Mouse (Mus musculus): ENCODE data around the gene Pax8.
A peak's percentile ranks its signal among the peaks of the same experiment; 100 is the strongest.

Pax8 gene

DNA sequence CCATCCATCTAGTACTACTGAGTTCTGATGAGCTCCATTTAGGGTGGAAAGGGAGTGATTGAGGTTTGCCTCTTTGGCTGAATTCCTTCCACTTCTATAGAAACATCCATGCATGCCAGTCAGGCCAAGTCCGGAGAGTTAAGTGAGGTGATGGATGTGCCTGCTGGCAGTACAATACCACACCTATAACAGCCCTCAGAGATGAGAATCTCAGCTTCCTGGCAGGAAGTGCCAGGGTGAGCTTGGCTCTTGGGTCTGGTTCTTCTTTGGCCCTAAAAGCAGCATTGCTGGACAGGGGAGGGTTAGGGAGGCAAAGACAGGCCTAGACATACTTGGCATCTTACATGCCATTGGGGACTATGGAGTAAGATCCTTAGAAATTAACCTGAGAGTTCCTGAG is 7.0 kb downstream of the Pax8 start:
- DNase-seq (ENCODE audit: extremely low read depth, insufficient read length, low spot score): no peak

DNA sequence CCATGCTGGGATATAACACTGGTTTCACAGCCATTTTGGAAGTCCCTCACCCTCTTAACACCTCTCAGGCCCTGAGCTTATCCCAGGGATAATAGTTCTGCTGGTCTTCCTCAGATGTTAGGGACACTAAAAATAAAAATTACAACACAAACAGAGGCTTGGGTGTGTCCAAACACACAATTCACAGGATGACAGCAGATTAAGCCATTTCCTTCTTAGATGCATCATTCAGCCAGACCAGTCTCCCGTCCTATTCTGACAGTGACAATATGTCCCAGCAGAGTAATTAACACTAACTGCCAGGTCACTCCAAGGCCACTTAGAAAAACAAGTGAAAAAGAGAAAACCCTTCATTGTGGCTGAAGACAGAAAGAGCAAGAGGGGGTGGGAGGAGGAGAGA is 8.2 kb downstream of the Pax8 start:
- DNase-seq (ENCODE audit: extremely low read depth, insufficient read length, low spot score): no peak

GRCm38 (mm10) chr2:24460808-24461127 is 14.6 kb downstream of the Pax8 start:
- DNase-seq (ENCODE audit: extremely low read depth, insufficient read length, low spot score): no peak

- DNase-seq (ENCODE audit: extremely low read depth, insufficient read length, low spot score): no peak
Measured at GRCm38 (mm10) chr2:24460112-24460807, 15.1 kb downstream of the Pax8 start.

- no peak for DNase-seq (ENCODE audit: extremely low read depth, insufficient read length, low spot score)
Measured at GRCm38 (mm10) chr2:24456841-24457240, 18.6 kb downstream of the Pax8 start.

GRCm38 (mm10) chr2:24455057-24455855 is 20.1 kb downstream of the Pax8 start:
- no peak for DNase-seq (ENCODE audit: extremely low read depth, insufficient read length, low spot score)

DNA sequence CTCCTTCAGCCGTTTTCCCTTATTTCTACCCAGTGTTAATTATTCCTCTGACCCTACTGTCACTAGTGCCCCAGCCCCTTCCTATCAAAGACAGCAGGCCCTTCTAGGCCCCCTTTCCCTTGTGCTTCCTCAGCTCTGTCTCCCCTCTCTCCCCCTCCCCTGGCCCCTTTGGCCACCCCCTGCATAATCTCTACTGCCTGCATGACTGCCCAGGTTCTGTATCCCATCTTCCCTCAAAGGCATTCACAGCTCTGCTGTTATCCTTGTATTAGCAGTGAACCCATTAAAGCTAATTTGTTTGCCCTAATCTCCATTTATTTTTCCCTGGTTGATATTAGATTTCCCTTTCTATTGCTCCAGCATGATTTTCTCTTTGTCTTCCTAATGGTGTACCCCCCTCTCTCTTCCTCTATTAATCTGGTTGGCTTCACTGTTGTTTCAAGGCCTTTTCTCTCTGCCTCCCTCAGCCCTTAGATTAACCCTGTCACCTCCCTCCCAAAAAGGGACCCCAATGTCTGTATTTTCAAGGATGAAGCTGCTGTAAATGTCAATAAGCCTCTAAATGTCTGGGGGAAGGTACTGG is 20.9 kb downstream of the Pax8 start:
- DNase-seq (ENCODE audit: extremely low read depth, insufficient read length, low spot score): no peak

GRCm38 (mm10) chr2:24453206-24453605 is 22.2 kb downstream of the Pax8 start:
- peak; percentile 82 for DNase-seq (ENCODE audit: extremely low read depth, insufficient read length, low spot score)

DNA sequence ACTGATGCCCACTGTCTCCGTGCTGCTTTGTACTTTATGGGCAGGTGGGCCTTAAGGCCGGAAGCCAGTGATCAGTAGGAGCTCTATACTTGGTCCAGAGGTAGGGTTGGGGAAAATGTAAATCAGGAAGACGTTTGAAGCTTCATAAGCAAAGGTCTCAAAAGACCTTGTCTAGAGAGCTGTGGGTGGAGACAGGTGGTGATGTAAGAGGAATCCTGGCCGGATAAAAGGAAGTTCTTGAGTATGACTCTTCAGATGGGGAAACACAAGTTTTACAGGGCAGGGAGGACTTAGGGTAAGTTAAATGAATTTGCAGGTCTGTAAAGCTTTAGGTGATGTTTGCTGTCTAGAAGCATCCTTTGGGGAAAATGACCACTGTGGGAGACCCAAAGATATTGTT is 26.3 kb downstream of the Pax8 start:
- no peak for DNase-seq (ENCODE audit: extremely low read depth, insufficient read length, low spot score)

DNA sequence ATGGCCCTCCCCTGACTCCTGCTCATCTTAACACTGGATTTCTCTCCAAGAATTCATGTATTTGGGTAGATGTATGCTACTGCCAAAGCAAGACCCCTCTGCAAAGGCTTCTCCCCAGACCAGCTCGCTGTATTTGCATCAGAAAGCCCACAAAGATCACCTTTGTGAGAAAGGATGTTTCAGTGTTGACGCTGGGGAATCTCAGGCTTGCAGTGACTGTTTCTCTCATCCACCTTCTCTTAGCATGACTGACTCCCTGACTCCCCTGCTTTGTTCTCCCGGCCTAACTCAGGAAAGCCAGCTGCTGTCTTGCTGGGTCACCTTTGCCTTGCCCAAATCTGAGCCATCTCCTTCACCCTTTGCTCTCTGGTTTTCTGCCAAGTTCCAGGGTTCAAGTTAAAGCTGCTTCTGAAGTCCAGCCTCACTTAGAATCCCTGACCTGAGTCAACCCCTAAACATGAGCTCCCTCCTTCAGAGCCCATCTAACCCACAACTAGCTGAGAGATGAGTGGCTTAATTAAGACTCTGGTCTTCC is 32.1 kb downstream of the Pax8 start:
- no peak for DNase-seq (ENCODE audit: extremely low read depth, insufficient read length, low spot score)

DNA sequence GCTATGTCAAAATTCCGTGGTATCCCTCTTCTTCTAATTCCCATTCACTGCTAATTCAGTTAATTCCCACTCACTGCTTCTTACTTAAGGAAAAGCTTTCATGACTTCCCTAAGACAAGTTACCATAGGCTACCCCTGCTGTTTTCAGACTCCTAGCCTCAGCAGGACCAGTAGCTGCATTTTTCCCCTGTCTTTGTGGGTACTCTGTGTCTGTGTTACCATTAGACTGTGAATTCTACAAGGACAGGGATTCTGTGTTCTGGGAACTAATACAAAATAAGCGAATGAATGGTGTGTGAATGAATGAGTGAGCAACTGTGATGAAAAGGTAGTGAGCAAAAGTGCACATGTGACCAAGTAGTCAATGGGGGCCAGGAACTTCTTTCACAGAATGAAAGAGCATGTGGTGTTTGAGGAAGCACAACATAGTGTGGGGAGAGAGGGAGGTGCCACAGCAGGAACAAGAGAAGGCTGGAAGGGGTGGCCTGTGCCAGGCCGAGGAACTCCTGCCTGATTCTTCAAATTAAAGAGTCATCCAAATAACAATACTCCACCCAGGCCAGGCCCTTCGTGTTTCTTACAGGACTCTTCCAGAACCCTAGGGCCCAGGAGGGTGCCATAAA is 33.0 kb downstream of the Pax8 start:
- no peak for DNase-seq (ENCODE audit: extremely low read depth, insufficient read length, low spot score)

GRCm38 (mm10) chr2:24441899-24442298 is 33.5 kb downstream of the Pax8 start:
- DNase-seq (ENCODE audit: extremely low read depth, insufficient read length, low spot score): no peak

DNA sequence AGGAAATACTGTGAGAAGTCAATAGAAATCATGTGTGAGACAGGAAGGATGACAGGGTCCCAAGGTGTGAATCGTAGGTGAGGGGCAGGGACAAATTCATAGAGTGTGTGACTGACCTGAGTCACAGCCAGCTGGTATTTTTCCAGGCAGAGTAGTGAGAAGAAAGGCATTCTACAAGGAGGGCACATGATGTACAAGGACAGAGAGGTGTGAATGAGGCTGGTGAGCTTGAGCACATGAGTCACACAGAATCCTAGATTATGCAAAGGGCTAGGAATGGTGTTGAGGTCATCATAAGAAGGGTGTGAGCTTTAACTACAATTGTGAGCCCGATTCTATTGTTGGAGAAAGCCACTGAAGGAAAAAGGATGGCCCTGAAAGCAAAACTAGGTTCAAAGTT is 35.3 kb downstream of the Pax8 start:
- DNase-seq (ENCODE audit: extremely low read depth, insufficient read length, low spot score): peak; percentile 36

- no peak for DNase-seq (ENCODE audit: extremely low read depth, insufficient read length, low spot score)
Measured at GRCm38 (mm10) chr2:24435699-24436098, 39.7 kb downstream of the Pax8 start.

DNA sequence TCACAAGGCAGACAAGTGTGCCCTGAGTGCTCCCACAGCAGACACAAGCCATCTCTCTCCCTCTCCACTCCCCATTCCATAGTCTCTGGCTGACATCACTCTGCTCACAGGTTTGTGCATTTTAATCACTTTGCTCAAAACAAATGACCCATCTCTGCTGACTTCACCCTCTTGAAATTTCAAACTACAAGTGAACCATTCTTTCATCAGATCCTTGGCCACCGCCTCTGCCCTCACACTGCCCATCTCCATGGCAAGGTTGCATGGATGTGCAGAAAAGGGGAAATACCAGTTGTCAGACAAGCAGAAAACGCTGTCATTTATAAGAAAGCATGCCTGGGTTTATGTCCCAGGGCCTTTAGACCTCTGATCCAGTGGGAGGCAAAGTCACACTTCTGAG is 40.7 kb downstream of the Pax8 start:
- DNase-seq (ENCODE audit: extremely low read depth, insufficient read length, low spot score): no peak

DNA sequence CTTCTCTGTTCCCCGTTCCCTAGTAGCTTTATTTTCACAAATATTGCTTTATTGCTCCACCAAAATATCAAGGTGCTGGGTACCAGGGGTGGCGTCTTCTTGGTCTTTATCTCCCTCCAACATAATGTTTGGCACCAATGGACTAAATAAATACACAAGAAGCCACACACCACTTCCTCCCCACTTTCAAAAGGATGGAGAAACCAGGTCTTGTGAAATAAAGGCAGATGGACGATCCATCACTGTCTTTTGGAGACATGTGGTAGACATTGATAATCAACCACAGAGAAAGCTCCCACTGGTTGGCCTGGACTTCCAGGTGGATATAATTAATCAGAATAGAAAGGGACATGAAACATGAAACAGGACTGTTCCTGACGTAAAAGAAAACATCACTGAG is 45.6 kb downstream of the Pax8 start:
- no peak for DNase-seq (ENCODE audit: extremely low read depth, insufficient read length, low spot score)

DNA sequence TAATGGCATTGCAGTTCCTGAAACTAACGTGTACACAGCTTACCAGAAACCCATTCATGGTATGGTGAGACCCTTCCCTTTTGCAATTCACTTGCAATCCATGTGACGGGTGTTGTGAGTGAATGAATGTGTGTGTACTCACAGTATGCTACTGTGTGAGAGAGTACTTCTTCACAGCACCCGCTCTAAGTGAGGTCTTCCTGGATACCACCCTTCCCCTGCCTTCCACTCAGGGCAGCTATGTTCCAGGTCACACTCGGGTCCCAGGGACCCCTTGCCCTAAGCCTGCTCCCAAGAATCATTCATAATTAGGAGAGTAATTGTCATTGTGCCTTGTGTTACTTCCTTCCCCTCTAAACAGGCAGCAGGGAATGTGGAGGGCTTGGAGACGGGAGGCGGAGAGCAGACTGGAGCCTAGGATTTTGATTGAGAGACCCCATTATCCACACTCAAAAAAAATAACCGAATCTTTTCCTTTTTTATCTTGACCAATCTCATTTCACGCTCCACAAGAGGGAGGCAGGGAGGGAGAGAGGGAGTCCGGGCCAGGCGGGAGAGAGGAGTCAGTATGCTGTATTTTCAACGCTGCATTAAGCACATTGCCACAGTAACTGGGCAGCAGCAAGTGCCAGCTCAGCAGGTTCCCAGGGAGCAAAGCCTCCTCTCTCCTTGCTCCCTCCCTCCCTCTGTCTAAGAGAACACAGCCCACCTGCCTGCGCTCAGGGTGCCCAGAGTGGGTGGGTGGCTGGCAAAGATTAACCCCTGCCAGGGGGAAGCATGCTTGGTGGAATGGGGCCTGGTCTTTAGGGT is 47.3 kb downstream of the Pax8 start:
- no peak for DNase-seq (ENCODE audit: extremely low read depth, insufficient read length, low spot score)

GRCm38 (mm10) chr2:24425630-24426029 is 49.8 kb downstream of the Pax8 start:
- DNase-seq (ENCODE audit: extremely low read depth, insufficient read length, low spot score): no peak

DNA sequence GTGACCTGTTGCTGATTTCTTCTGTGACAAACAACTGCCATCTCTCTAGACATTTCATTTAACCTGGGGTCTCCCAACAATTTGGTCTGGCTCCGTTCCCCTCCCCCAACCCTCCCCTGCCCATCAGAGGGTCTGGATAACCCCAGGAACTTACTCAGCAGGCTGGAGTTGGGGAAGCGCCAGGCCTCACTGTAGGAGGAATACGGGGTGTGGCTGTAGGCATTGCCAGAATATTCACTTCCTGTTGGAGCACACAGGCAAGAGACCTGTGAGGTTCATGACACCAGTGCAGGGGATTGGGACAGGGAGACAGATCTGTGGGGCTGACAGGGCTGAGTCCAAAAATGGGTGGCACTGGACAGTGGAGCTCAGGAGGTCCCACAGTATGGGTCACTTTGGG is 52.6 kb downstream of the Pax8 start:
- DNase-seq (ENCODE audit: extremely low read depth, insufficient read length, low spot score): peak; percentile 50

GRCm38 (mm10) chr2:24421211-24421863 is 54.1 kb downstream of the Pax8 start:
- no peak for DNase-seq (ENCODE audit: extremely low read depth, insufficient read length, low spot score)
